Mouse (Mus musculus): ENCODE results near the gene Adam1b. TPM values are rescaled to one million over a fixed set of nuclear protein-coding genes. Genes with fewer than 3 reads are reported as not detected.

The Adam1b gene
- polyA plus RNA-seq, 1 experiment from 2014 or later: 0.16 TPM

DNA sequence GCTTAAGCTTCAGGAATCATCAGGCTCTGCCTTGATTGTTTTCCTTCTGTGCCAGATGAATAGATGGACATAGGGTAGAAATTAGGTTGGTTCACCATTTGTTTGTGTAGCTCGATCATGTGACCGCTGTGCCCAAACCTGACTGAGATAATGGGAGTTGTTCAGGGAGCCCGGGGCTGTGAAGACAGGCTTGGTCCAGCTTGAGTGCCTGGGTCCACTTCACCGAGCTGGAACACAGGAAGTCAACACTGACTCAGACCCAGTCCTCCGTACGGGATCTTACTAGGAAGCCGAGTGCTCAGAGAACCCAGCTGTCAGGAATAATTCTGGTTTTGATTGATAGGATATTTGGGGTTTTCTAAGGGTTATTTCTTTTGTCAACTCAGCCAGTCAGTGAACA lies 28.6 kb downstream of the Adam1b start:
- H3K36me3 ChIP-seq (ENCODE audit: control insufficient read depth, insufficient read depth, low read length): no peaks in the 10 kb centered on the region
- ATAC-seq (replicated peaks; ENCODE audit: low FRiP score, low TSS enrichment, low read depth) (no peak), DNase-seq (ENCODE audit: low spot score) (no peak)
- peaks cover 3% of the 10 kb centered on the region for H3K4me1 ChIP-seq (replicated peaks; ENCODE audit: control insufficient read depth, insufficient read depth, low read length)
- H3K9me3 ChIP-seq (ENCODE audit: control insufficient read depth, low read length): no peaks in the 10 kb centered on the region
- 75% methylated on average over 7 of the region's 7 CpGs for WGBS
- H3K4me2 ChIP-seq (ENCODE audit: low read length): no peak overlapping the region
- no peak overlapping the region for H3K4me3 ChIP-seq (ENCODE audit: low read depth, low read length)
- H3K9ac ChIP-seq (ENCODE audit: low read length): no peak overlapping the region
- no peak overlapping the region for H3K27ac ChIP-seq (ENCODE audit: low read depth)
- H3K27me3 ChIP-seq (replicated peaks; ENCODE audit: control insufficient read depth, insufficient read depth, low read length): no peaks in the 10 kb centered on the region

DNA sequence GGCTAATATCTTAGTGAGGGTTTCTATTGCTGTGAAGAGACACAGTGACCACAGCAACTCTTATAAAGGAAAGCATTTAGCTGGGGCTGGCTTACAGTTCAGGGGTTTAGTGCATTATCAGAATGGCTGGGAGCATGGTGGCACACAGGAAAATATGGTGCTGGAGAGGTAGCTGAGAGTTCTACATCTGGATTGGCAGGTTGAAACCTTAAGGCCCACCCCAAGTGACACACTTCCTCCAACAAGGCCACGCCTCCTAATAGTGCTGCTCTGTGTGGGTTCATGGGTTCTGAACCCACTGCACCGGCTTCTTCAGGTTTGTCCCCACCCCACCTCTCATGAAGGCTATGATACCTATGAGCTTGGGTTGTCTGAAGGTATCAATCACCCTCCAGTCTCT lies 30.8 kb downstream of the Adam1b start:
- Histone ChIP-seq H3K4me3 (ENCODE audit: low read depth, low read length) (no peak overlapping the region), H3K4me1 (replicated peaks; ENCODE audit: control insufficient read depth, insufficient read depth, low read length) (peaks cover 6% of the 10 kb centered on the region), H3K9me3 (ENCODE audit: control insufficient read depth, low read length) (no peaks in the 10 kb centered on the region), H3K27ac (ENCODE audit: low read depth) (no peak overlapping the region), H3K4me2 (ENCODE audit: low read length) (no peak overlapping the region), H3K27me3 (replicated peaks; ENCODE audit: control insufficient read depth, insufficient read depth, low read length) (no peaks in the 10 kb centered on the region), H3K9ac (ENCODE audit: low read length) (no peak overlapping the region), H3K36me3 (ENCODE audit: control insufficient read depth, insufficient read depth, low read length) (no peaks in the 10 kb centered on the region)
- WGBS: 88% methylated on average over 2 of the region's 2 CpGs
- ATAC-seq (replicated peaks; ENCODE audit: low FRiP score, low TSS enrichment, low read depth): no peak
- DNase-seq (ENCODE audit: low spot score): no peak

DNA sequence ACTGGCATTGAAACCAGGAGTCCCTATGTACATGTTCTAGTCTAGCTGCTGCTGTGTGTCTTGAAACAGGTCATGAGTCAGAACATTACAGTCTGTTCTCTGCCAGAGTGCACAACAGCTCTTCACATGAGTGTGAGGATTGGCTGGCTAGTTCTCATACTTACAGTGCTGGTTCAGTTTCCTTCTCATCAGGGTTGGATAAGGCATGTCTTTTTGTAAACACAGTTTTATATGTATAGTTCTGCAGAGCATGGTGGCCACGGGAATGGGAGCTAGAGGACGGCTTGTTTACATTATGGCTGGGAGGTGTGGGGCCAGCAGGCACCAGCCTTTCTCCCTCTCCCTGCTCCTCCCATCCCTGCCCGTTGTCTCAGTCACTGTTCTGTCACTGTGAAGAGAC lies 33.7 kb downstream of the Adam1b start:
- Histone ChIP-seq H3K36me3 (ENCODE audit: control insufficient read depth, insufficient read depth, low read length) (no peaks in the 10 kb centered on the region), H3K27me3 (replicated peaks; ENCODE audit: control insufficient read depth, insufficient read depth, low read length) (no peaks in the 10 kb centered on the region), H3K4me2 (ENCODE audit: low read length) (no peak overlapping the region), H3K27ac (ENCODE audit: low read depth) (peak overlapping the region; percentile 39; the same call in 1 of the 2 replicates), H3K4me3 (ENCODE audit: low read depth, low read length) (no peak overlapping the region), H3K9ac (ENCODE audit: low read length) (no peak overlapping the region), H3K9me3 (ENCODE audit: control insufficient read depth, low read length) (no peaks in the 10 kb centered on the region), H3K4me1 (replicated peaks; ENCODE audit: control insufficient read depth, insufficient read depth, low read length) (peaks cover 6% of the 10 kb centered on the region)
- WGBS: 8% methylated on average over 3 of the region's 3 CpGs
- ATAC-seq (replicated peaks; ENCODE audit: low FRiP score, low TSS enrichment, low read depth) (no peak), DNase-seq (ENCODE audit: low spot score) (no peak)

DNA sequence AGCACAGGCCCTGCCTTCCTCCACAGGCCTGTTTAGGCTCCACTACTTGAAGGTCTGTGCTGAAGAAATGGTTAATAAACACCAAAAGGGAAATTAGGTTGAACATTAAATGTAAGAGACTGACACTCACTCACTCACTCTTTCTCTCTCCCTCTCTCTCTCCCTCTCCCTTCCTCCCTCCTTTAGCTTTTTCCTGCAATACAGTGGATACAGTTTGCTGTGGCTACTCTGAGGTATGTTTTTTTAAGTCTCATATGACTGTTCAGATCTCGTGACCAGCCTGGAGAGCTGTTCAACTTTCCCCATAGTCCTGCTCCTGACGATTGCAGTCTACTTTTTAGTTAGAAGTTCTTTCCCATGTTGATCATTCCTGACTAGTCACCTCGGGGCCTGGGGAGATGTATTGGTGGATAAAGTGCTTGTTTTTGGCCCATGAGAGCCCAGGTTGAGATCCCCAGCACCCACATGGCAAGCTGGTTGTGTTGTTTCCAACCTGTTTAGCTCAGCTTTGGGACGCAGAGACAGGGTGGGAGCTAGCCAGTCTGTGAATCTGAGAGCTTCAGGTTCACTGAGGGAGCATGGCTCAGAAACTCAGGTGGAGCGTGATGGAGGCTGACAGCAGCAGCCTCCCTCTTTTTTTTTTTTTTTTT lies 39.5 kb downstream of the Adam1b start:
- H3K4me2 ChIP-seq (ENCODE audit: low read length): no peak overlapping the region
- DNase-seq (ENCODE audit: low spot score): no peak

DNA sequence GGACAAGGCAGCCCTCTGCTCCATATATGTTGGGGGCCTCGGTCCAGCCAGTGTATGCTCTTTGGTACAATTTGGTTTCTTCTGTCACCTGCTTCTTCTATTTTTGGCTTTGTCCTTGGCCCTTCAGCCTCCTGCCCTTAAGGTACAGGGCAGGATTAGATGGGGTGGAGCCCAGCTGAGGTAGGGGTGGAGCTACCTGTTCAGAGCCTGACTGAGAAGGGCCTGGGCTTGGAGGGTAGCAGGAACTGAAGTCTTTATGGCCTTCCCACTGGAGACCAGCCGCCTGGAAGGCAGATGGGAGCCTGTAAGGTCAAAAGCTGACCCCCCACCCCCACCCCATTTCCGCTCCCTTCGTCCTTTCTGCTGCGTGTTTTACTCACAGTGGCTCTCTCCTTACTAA lies 40.3 kb downstream of the Adam1b start:
- DNase-seq (ENCODE audit: low spot score) (no peak), ATAC-seq (replicated peaks; ENCODE audit: low FRiP score, low TSS enrichment, low read depth) (0 out of 2 replicates have a peak, but pooled peaks have one; percentile 55)
- no peak overlapping the region for H3K4me2 ChIP-seq (ENCODE audit: low read length)
- H3K4me1 ChIP-seq (replicated peaks; ENCODE audit: control insufficient read depth, insufficient read depth, low read length): no peaks in the 10 kb centered on the region; the same call in 1 of the 2 replicates
- no peaks in the 10 kb centered on the region for H3K9me3 ChIP-seq (ENCODE audit: control insufficient read depth, low read length)
- H3K9ac ChIP-seq (ENCODE audit: low read length): no peak overlapping the region
- no peak overlapping the region for H3K4me3 ChIP-seq (ENCODE audit: low read depth, low read length)
- no peaks in the 10 kb centered on the region for H3K27me3 ChIP-seq (replicated peaks; ENCODE audit: control insufficient read depth, insufficient read depth, low read length)
- H3K27ac ChIP-seq (ENCODE audit: low read depth): no peak overlapping the region
- 44% methylated on average over 5 of the region's 5 CpGs for WGBS
- H3K36me3 ChIP-seq (ENCODE audit: control insufficient read depth, insufficient read depth, low read length): no peaks in the 10 kb centered on the region

More for the DNA sequence above, 39.5 kb downstream of the Adam1b start:
- Histone ChIP-seq H3K4me1 (replicated peaks; ENCODE audit: control insufficient read depth, insufficient read depth, low read length) (no peaks in the 10 kb centered on the region; the same call in 1 of the 2 replicates), H3K36me3 (ENCODE audit: control insufficient read depth, insufficient read depth, low read length) (no peaks in the 10 kb centered on the region), H3K9me3 (ENCODE audit: control insufficient read depth, low read length) (no peaks in the 10 kb centered on the region), H3K9ac (ENCODE audit: low read length) (no peak overlapping the region), H3K27me3 (replicated peaks; ENCODE audit: control insufficient read depth, insufficient read depth, low read length) (no peaks in the 10 kb centered on the region), H3K27ac (ENCODE audit: low read depth) (no peak overlapping the region), H3K4me3 (ENCODE audit: low read depth, low read length) (no peak overlapping the region)
- WGBS: 66% methylated on average over 5 of the region's 5 CpGs
- ATAC-seq (replicated peaks; ENCODE audit: low FRiP score, low TSS enrichment, low read depth): no peak

DNA sequence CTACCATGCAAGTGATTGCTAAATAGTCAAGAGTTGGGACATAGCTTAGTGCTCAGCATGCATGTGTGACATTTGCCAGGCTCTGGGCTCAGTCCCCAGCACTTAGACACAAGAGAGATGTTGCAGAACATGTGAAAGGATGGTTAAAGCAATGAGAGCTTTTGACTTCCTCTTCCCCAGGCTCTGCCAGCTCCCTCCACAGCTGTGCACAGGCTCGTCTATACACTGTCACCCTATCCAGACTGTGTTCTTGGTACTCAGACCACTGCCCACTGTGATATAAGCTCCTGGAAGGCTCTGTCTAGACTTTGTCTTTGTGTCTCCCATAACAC lies 41.1 kb downstream of the Adam1b start:
- Histone ChIP-seq H3K4me1 (replicated peaks; ENCODE audit: control insufficient read depth, insufficient read depth, low read length) (no peaks in the 10 kb centered on the region; the same call in 1 of the 2 replicates), H3K36me3 (ENCODE audit: control insufficient read depth, insufficient read depth, low read length) (no peaks in the 10 kb centered on the region), H3K9ac (ENCODE audit: low read length) (no peak overlapping the region), H3K9me3 (ENCODE audit: control insufficient read depth, low read length) (no peaks in the 10 kb centered on the region), H3K27me3 (replicated peaks; ENCODE audit: control insufficient read depth, insufficient read depth, low read length) (no peaks in the 10 kb centered on the region), H3K27ac (ENCODE audit: low read depth) (no peak overlapping the region), H3K4me3 (ENCODE audit: low read depth, low read length) (no peak overlapping the region), H3K4me2 (ENCODE audit: low read length) (no peak overlapping the region)
- WGBS: 43% methylated on average over 1 of the region's 1 CpGs
- ATAC-seq (replicated peaks; ENCODE audit: low FRiP score, low TSS enrichment, low read depth) (no peak), DNase-seq (ENCODE audit: low spot score) (no peak)

DNA sequence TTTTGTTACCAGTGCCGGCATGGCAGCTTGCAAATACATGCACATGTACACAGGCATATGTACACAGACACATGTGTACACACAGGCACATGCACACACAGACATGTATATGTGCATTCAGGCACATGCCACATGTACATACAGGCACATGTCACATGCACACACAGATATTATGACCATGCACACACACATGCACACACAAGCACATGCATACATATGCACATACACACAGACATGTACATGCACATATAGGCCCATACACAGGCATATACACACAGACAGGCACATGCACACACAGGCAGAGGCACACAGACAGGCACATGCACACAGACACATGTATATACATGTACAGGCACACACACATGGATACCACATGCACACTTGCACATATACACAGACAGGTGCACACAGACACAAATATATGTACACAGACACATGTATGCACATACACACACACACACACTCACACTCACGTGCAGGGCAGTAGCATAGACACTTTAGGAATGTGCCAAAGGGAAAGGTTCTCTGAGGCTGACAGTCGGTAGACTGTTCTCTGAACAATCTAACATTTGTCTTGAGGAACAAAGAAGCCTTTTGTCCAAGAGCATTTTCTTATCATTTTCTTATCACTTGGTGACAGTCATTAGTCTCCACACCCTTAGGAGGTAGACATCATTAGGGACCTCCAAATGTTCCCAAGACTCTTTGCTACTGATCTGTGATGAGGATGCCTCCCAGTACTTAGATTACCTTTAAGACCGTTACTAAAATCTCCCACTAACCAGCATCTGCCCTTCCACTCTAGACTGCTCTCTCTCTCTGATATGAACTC lies 41.7 kb downstream of the Adam1b start:
- WGBS: 56% methylated on average over 4 of the region's 4 CpGs
- H3K9me3 ChIP-seq (ENCODE audit: control insufficient read depth, low read length): no peaks in the 10 kb centered on the region
- H3K27me3 ChIP-seq (replicated peaks; ENCODE audit: control insufficient read depth, insufficient read depth, low read length): no peaks in the 10 kb centered on the region
- no peak overlapping the region for H3K4me2 ChIP-seq (ENCODE audit: low read length)
- no peak overlapping the region for H3K4me3 ChIP-seq (ENCODE audit: low read depth, low read length)
- no peaks in the 10 kb centered on the region; the same call in 1 of the 2 replicates for H3K4me1 ChIP-seq (replicated peaks; ENCODE audit: control insufficient read depth, insufficient read depth, low read length)
- no peaks in the 10 kb centered on the region for H3K36me3 ChIP-seq (ENCODE audit: control insufficient read depth, insufficient read depth, low read length)
- DNase-seq (ENCODE audit: low spot score) (no peak), ATAC-seq (replicated peaks; ENCODE audit: low FRiP score, low TSS enrichment, low read depth) (peak; percentile 40; the same call in 1 of the 2 replicates)
- H3K9ac ChIP-seq (ENCODE audit: low read length): no peak overlapping the region
- H3K27ac ChIP-seq (ENCODE audit: low read depth): no peak overlapping the region

DNA sequence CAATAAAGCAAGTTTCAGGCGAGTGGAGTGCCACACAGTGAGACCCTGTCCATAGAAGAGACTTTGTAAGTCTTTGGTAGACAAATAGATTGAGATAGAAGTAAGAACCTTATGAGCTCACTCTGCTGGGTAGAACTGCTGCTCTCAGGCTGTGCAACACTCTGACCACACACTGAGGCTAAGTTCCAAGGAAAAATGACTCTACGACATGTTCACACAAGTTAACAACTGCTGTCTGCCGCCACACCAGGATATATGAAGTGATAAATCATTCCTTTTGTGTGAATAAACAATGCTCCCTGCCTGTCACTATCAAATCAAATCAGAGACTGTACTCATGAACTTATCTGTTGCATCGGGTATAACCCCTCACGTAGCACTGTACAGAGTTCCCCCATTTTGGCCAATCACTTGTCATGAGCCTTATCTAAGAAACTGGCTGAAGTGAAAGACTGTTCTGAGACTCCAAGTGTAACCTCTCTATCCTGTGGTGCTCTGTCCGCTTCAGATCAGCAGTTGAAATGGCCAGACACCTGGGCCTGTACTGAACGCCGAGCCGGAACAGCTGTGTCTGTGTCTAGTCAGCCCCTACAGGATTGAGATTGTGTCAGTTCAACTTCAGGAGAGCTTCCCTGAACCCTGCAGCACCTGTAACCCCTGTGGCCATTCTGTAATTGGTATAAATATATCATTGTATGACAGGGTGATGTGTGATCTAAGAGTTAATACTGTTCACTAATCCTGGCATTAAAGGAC lies 47.5 kb downstream of the Adam1b start:
- peaks cover 15% of the 10 kb centered on the region for H3K4me1 ChIP-seq (replicated peaks; ENCODE audit: control insufficient read depth, insufficient read depth, low read length)
- H3K4me2 ChIP-seq (ENCODE audit: low read length): no peak overlapping the region
- no peak overlapping the region for H3K4me3 ChIP-seq (ENCODE audit: low read depth, low read length)
- H3K9ac ChIP-seq (ENCODE audit: low read length): no peak overlapping the region
- no peak overlapping the region for H3K27ac ChIP-seq (ENCODE audit: low read depth)
- no peaks in the 10 kb centered on the region for H3K27me3 ChIP-seq (replicated peaks; ENCODE audit: control insufficient read depth, insufficient read depth, low read length)
- H3K9me3 ChIP-seq (ENCODE audit: control insufficient read depth, low read length): no peaks in the 10 kb centered on the region
- 66% methylated on average over 9 of the region's 9 CpGs for WGBS
- ATAC-seq (replicated peaks; ENCODE audit: low FRiP score, low TSS enrichment, low read depth): no peak
- no peaks in the 10 kb centered on the region for H3K36me3 ChIP-seq (ENCODE audit: control insufficient read depth, insufficient read depth, low read length)
- DNase-seq (ENCODE audit: low spot score): no peak

Measured in intestine, embryonic 14.5 days (tissue).